Mouse (Mus musculus) ZHBTc4 (cell line): ENCODE data around the gene Tmbim7.
A peak's percentile ranks its signal among the peaks of the same experiment; 100 is the strongest.
"Not testable (repeated sequence)": the region's sequence is repeated elsewhere in the genome, so short reads cannot be mapped to it uniquely, and the experiment has no call there.

ENCODE experiments used
- DNase-seq: peaks from one replicate; pipeline ENCODE4 v3.0.0-alpha.2; 2011; ENCODE audit warnings: low read depth, low spot score

The Tmbim7 gene

GRCm38 (mm10) chr5:3650881-3651280 lies at the start of gene Tmbim7:
TSS of gene Tmbim7 (plus strand) at chr5:3651181.
- DNase-seq: no peak

- no peak for DNase-seq
Observed at GRCm38 (mm10) chr5:3607114-3607513, 43.9 kb upstream of the Tmbim7 start.

GRCm38 (mm10) chr5:3609241-3609640 lies 41.7 kb upstream of the Tmbim7 start:
- DNase-seq: no peak

GRCm38 (mm10) chr5:3611835-3612234 lies 39.1 kb upstream of the Tmbim7 start:
- DNase-seq: not testable (repeated sequence)

- no peak for DNase-seq
Observed at GRCm38 (mm10) chr5:3620486-3620885, 30.5 kb upstream of the Tmbim7 start.

GRCm38 (mm10) chr5:3630055-3630454 lies 20.9 kb upstream of the Tmbim7 start:
- DNase-seq: peak; percentile 16

GRCm38 (mm10) chr5:3631512-3632271 lies 19.3 kb upstream of the Tmbim7 start:
- DNase-seq: no peak

- DNase-seq: no peak
Observed at GRCm38 (mm10) chr5:3632285-3632684, 18.7 kb upstream of the Tmbim7 start.

- no peak for DNase-seq
Observed at GRCm38 (mm10) chr5:3633315-3633714, 17.7 kb upstream of the Tmbim7 start.

GRCm38 (mm10) chr5:3633951-3634350 lies 17.0 kb upstream of the Tmbim7 start:
- peak; percentile 35 for DNase-seq

GRCm38 (mm10) chr5:3635286-3635685 lies 15.7 kb upstream of the Tmbim7 start:
- DNase-seq: no peak

GRCm38 (mm10) chr5:3644621-3645020 lies 6.4 kb upstream of the Tmbim7 start:
- no peak for DNase-seq

GRCm38 (mm10) chr5:3645326-3645725 lies 5.7 kb upstream of the Tmbim7 start:
- DNase-seq: no peak

GRCm38 (mm10) chr5:3646539-3646938 lies 4.4 kb upstream of the Tmbim7 start:
- no peak for DNase-seq

GRCm38 (mm10) chr5:3646991-3647707 lies 3.8 kb upstream of the Tmbim7 start:
- peak; percentile 54 for DNase-seq

GRCm38 (mm10) chr5:3647708-3648121 lies 3.3 kb upstream of the Tmbim7 start:
- peak; percentile 93 for DNase-seq

GRCm38 (mm10) chr5:3648206-3648848 lies 2.7 kb upstream of the Tmbim7 start:
- DNase-seq: no peak

- no peak for DNase-seq
Observed at GRCm38 (mm10) chr5:3648849-3649210, 2.2 kb upstream of the Tmbim7 start.

- no peak for DNase-seq
Observed at GRCm38 (mm10) chr5:3651621-3652020, 640 bp downstream of the Tmbim7 start.

- DNase-seq: not testable (repeated sequence)
Observed at GRCm38 (mm10) chr5:3652903-3653575, 2.1 kb downstream of the Tmbim7 start.

- no peak for DNase-seq
Observed at GRCm38 (mm10) chr5:3653801-3654200, 2.8 kb downstream of the Tmbim7 start.

- DNase-seq: no peak
Observed at GRCm38 (mm10) chr5:3657085-3657484, 6.1 kb downstream of the Tmbim7 start, which contains the start of gene Gatad1. TSS of gene Gatad1 (minus strand) at chr5:3657185.
